Mouse (Mus musculus) adrenal gland, postnatal 14 days (tissue): ENCODE results near the gene Vcan. TPM values are rescaled to one million over a fixed set of nuclear protein-coding genes. Genes with fewer than 3 reads are reported as not detected.
A peak's percentile ranks its signal among the peaks of the same experiment; 100 is the strongest.
"Not testable (repeated sequence)": the region's sequence is repeated elsewhere in the genome, so short reads cannot be mapped to it uniquely, and the experiment has no call there.

ENCODE experiments used
- DNase-seq: peaks from one replicate; pipeline ENCODE4 v3.0.0; 2021; ENCODE audit warnings: mixed read lengths
- long read RNA-seq, 2 experiments: library from polyadenylated mRNA; stranded (forward); transcript quantifications; one replicate each; pipeline ENCODE4 v2.0.0; 2021
- total RNA-seq: library from RNA; stranded (reverse); gene quantifications from 2 replicates; pipeline ENCODE4 v1.2.3, GENCODE M21; 2021

Vcan gene
- total RNA-seq = 6.1 and 8.5 TPM in 2 replicates
- long read RNA-seq, experiment 1 = 0 reads
- long read RNA-seq, experiment 2 = 0 reads

- DNase-seq = peak; percentile 37
Measured at GRCm38 (mm10) chr13:89741766-89742685, at the start of gene Vcan. TSS of gene Vcan (minus strand) at chr13:89742509.

- DNase-seq = no peak
Measured at GRCm38 (mm10) chr13:89791475-89791874, 49.2 kb upstream of the Vcan start.

- DNase-seq = no peak
Measured at GRCm38 (mm10) chr13:89782886-89783285, 40.6 kb upstream of the Vcan start.

- no peak for DNase-seq
Measured at GRCm38 (mm10) chr13:89780276-89780675, 38.0 kb upstream of the Vcan start.

- DNase-seq = peak; percentile 71
Measured at GRCm38 (mm10) chr13:89779208-89779911, 37.1 kb upstream of the Vcan start.

- DNase-seq = no peak
Measured at GRCm38 (mm10) chr13:89777764-89778163, 35.5 kb upstream of the Vcan start.

- DNase-seq = no peak
Measured at GRCm38 (mm10) chr13:89777146-89777545, 34.8 kb upstream of the Vcan start.

GRCm38 (mm10) chr13:89766551-89766950, 24.2 kb upstream of the Vcan start:
- DNase-seq = no peak

- no peak for DNase-seq
Measured at GRCm38 (mm10) chr13:89765966-89766365, 23.7 kb upstream of the Vcan start.

GRCm38 (mm10) chr13:89762339-89762738, 20.0 kb upstream of the Vcan start:
- no peak for DNase-seq

- DNase-seq = no peak
Measured at GRCm38 (mm10) chr13:89756347-89756746, 14.0 kb upstream of the Vcan start.

- not testable (repeated sequence) for DNase-seq
Measured at GRCm38 (mm10) chr13:89750562-89750961, 8.3 kb upstream of the Vcan start.

GRCm38 (mm10) chr13:89743201-89743600, 892 bp upstream of the Vcan start:
- DNase-seq = no peak

GRCm38 (mm10) chr13:89742686-89743200, 434 bp upstream of the Vcan start:
- no peak for DNase-seq

- peak; percentile 21 for DNase-seq
Measured at GRCm38 (mm10) chr13:89741116-89741551, 1.2 kb downstream of the Vcan start.

- peak; percentile 72 for DNase-seq
Measured at GRCm38 (mm10) chr13:89740243-89741115, 1.8 kb downstream of the Vcan start.

- no peak for DNase-seq
Measured at GRCm38 (mm10) chr13:89739696-89740242, 2.5 kb downstream of the Vcan start.

- DNase-seq = peak; percentile 85
Measured at GRCm38 (mm10) chr13:89738776-89739695, 3.3 kb downstream of the Vcan start.

- DNase-seq = no peak
Measured at GRCm38 (mm10) chr13:89738275-89738674, 4.0 kb downstream of the Vcan start.

GRCm38 (mm10) chr13:89735111-89735510, 7.2 kb downstream of the Vcan start:
- DNase-seq = no peak
